Mouse (Mus musculus) MEL (cell line): ENCODE measurements around the gene Fam161a.

Experiments
- CHD2 ChIP-seq: IDR thresholded peaks from 2 replicates; pipeline ENCODE4 v1.6.1; 2011; ENCODE audit warnings: low read length, improper control_type of control experiment
- GATA1 ChIP-seq: IDR thresholded peaks from 2 replicates; pipeline ENCODE4 v1.6.1; 2011; ENCODE audit warnings: low read depth, low read length, improper control_type of control experiment
- POLR2AphosphoS2 ChIP-seq: IDR thresholded peaks from 2 replicates; pipeline ENCODE4 v1.6.1; 2011; ENCODE audit warnings: low read length, improper control_type of control experiment
- USF2 ChIP-seq, 2 experiments: IDR thresholded peaks; 2 replicates each; pipeline ENCODE4 v1.6.1; 2011 to 2012; ENCODE audit warnings: improper control_type of control experiment in 2 of 2, low read length in 2 of 2, borderline replicate concordance in 1 of 2, inconsistent platforms in 1 of 2, low read depth in 1 of 2, mild to moderate bottlenecking in 1 of 2; ENCODE audit not compliant: insufficient read depth in 1 of 2

DNA sequence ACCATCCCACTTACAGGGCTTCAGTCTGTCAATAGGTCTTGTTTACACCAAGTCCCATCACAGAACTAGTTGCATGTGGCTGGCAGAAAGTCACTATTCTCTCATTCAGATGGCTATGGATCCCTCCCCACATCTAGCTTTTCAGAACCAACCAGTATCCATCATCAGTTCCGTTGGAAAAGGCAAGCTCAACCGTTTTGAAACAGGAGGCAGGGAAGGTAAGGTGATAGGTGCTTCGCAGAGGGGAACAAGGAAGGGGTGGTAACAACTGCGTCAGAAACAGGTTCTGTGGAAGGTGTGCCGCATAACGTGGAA, 208 bp upstream of the Fam161a start:
- no peak for TF ChIP-seq USF2 (IDR thresholded peaks at IDR 0.05; ENCODE audit: borderline replicate concordance in 1 of 2, insufficient read depth in 1 of 2, low read depth in 1 of 2, low read length in 2 of 2)
- no peak for TF ChIP-seq GATA1
- no peak for TF ChIP-seq POLR2AphosphoS2
- no peak; the same call in 1 of the 2 replicates for TF ChIP-seq CHD2
